25 mouse cellular contexts compared by ENCODE assay signal in the genomic region with DNA sequence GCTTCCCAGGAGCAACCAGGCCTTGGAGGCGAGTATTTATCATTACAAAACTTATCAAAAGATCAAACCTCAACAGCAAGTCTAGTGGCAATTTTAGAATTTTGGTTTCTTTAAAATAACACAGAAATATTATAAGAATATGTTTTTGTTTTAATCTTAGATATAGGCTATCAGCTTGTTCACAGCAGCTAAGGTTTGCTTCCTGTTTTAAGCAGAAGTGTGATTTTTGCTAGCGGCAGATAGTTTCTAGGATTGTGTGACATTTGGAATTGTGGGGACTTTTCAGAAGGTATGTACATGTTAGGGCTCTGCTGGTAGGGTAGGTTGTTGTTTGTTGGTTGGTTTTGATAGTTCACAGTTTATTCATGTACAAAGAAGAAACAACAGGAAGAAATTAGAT. TPM values are rescaled to one million over a fixed set of nuclear protein-coding genes. Genes with fewer than 3 reads are reported as not detected.
DNase-seq lines count a peak whose midpoint lies in the region; ATAC-seq and TF ChIP-seq lines count a peak whose summit lies in the region.
"Had no signal": no experiment of that assay in that cellular context is flagged by ENCODE, and none has a peak within 500 bp of the region (broad histone marks: within the 10 kb centered on the region; RNA-seq: fewer than 3 reads in every experiment).

No protein-coding gene starts in this region.

- WGBS in heart, embryonic 10.5 days = 81% methylated on average over 2 of the region's 2 CpGs
- 47% methylated on average over 2 of the region's 2 CpGs for WGBS in liver, adult 2 months
- WGBS in lung, embryonic 16.5 days = 86% methylated on average over 2 of the region's 2 CpGs
- WGBS in small intestine, adult 2 months = 50% methylated on average over 2 of the region's 2 CpGs

- TF ChIP-seq CTCF in liver, adult 2 months (IDR thresholded peaks at IDR 0.05; ENCODE audit: low read depth, low read length) = no peak
- TF ChIP-seq CTCF in small intestine, adult 2 months (IDR thresholded peaks at IDR 0.05; ENCODE audit: extremely low read depth, insufficient read length, insufficient replicate concordance, low read depth, low read length) = no peak

- 0 out of 2 replicates have a peak overlapping the region, but pooled peaks have one; percentile 37 for H3K27ac ChIP-seq in heart, embryonic 10.5 days
- H3K27ac ChIP-seq in liver, adult 2 months (replicated peaks; ENCODE audit: insufficient read depth, low read depth, low read length) = peak overlapping the region; percentile 49
- H3K27ac ChIP-seq in lung, embryonic 16.5 days (ENCODE audit: low read length) = 0 out of 2 replicates have a peak overlapping the region, but pooled peaks have one; percentile 13
- H3K27ac ChIP-seq in small intestine, adult 2 months (ENCODE audit: insufficient read depth, low read depth, low read length) = peak overlapping the region; percentile 85
- H3K27ac ChIP-seq: embryonic facial prominence, embryonic 10.5 days; embryonic facial prominence, embryonic 12.5 days; forebrain, embryonic 13.5 days; forebrain, embryonic 15.5 days had no signal

- no peak for DNase-seq in heart, embryonic 10.5 days (ENCODE audit: low spot score)
- DNase-seq in heart, adult 9 months (ENCODE audit: low spot score in 2 of 2) = no peak
- DNase-seq in liver, adult 2 months (ENCODE audit: extremely low read depth, low read depth, low spot score) = peak; percentile 57
- DNase-seq in liver = no peak
- DNase-seq in lung, postnatal 25 days (ENCODE audit: low spot score) = no peak
- DNase-seq in urinary bladder, adult 2 months (ENCODE audit: low spot score) = no peak
- DNase-seq: adrenal gland, adult 2 months; adrenal gland, postnatal 10 days; adrenal gland, postnatal 25 days; B cell, adult 2 months; cerebellum, adult 11 months; cerebellum, adult 18-20 months; cerebellum, adult 8-10 months; cerebellum, adult 9-11 months; cerebellum, postnatal 14 days; cerebellum, postnatal 36 days had no signal

- ATAC-seq in lung, embryonic 16.5 days (ENCODE audit: low read depth) = no peak
- ATAC-seq: CD4-positive, CD25-positive, alpha-beta regulatory T cell, adult 4 months; forebrain, embryonic 13.5 days; forebrain, embryonic 15.5 days had no signal

- no peak overlapping the region for H3K4me2 ChIP-seq in lung, embryonic 16.5 days (ENCODE audit: low read depth, low read length)
- H3K4me2 ChIP-seq: embryonic facial prominence, embryonic 12.5 days; forebrain, embryonic 13.5 days; forebrain, embryonic 15.5 days had no signal

- no peaks in the 10 kb centered on the region for H3K27me3 ChIP-seq in heart, embryonic 10.5 days (ENCODE audit: insufficient read depth, poor library complexity, severe bottlenecking)
- H3K27me3 ChIP-seq in liver, adult 2 months (ENCODE audit: control insufficient read depth, insufficient read depth, low read length) = no peaks in the 10 kb centered on the region
- H3K27me3 ChIP-seq in lung, embryonic 16.5 days (ENCODE audit: control insufficient read depth, insufficient read depth, low read depth, low read length) = no peaks in the 10 kb centered on the region
- H3K27me3 ChIP-seq in small intestine, adult 2 months (ENCODE audit: control insufficient read depth, insufficient read depth, low read length) = no peaks in the 10 kb centered on the region
- H3K27me3 ChIP-seq: CH12.LX; embryonic facial prominence, embryonic 12.5 days; forebrain, embryonic 13.5 days; forebrain, embryonic 15.5 days had no signal

- H3K9ac ChIP-seq in liver, adult 2 months (ENCODE audit: low read depth, low read length) = no peak overlapping the region
- no peak overlapping the region for H3K9ac ChIP-seq in lung, embryonic 16.5 days (ENCODE audit: low read length)
- H3K9ac ChIP-seq: embryonic facial prominence, embryonic 12.5 days; forebrain, embryonic 13.5 days; forebrain, embryonic 15.5 days had no signal

- peaks cover 3% of the 10 kb centered on the region for H3K79me2 ChIP-seq in liver, adult 2 months (ENCODE audit: control insufficient read depth, insufficient read depth, low read length)

- H3K4me1 ChIP-seq in heart, embryonic 10.5 days = peaks cover 18% of the 10 kb centered on the region
- H3K4me1 ChIP-seq in liver, adult 2 months (ENCODE audit: control insufficient read depth, insufficient read depth, low read length) = peaks cover 22% of the 10 kb centered on the region
- H3K4me1 ChIP-seq in lung, embryonic 16.5 days (replicated peaks; ENCODE audit: control insufficient read depth, insufficient read depth, low read length) = peaks cover 4% of the 10 kb centered on the region; the same call in 1 of the 2 replicates
- peaks cover 23% of the 10 kb centered on the region for H3K4me1 ChIP-seq in small intestine, adult 2 months (ENCODE audit: control insufficient read depth, insufficient read depth, insufficient read length, low read length)
- H3K4me1 ChIP-seq: forebrain, embryonic 13.5 days had no signal

- no peaks in the 10 kb centered on the region for H3K9me3 ChIP-seq in heart, embryonic 10.5 days
- H3K9me3 ChIP-seq in lung, embryonic 16.5 days (ENCODE audit: control insufficient read depth, low read length) = no peaks in the 10 kb centered on the region
- H3K9me3 ChIP-seq: embryonic facial prominence, embryonic 10.5 days; forebrain, embryonic 13.5 days; forebrain, embryonic 15.5 days; G1E had no signal

- no peaks in the 10 kb centered on the region for H3K36me3 ChIP-seq in heart, embryonic 10.5 days
- H3K36me3 ChIP-seq in liver, adult 2 months (ENCODE audit: control insufficient read depth, insufficient read depth, low read length) = no peaks in the 10 kb centered on the region
- no peaks in the 10 kb centered on the region for H3K36me3 ChIP-seq in lung, embryonic 16.5 days (ENCODE audit: control insufficient read depth, insufficient read depth, low read length)
- no peaks in the 10 kb centered on the region; the same call in 1 of the 2 replicates for H3K36me3 ChIP-seq in small intestine, adult 2 months (ENCODE audit: control insufficient read depth, insufficient read depth, low read length)
- H3K36me3 ChIP-seq: embryonic facial prominence, embryonic 10.5 days; embryonic facial prominence, embryonic 12.5 days; forebrain, embryonic 15.5 days; G1E had no signal

- TF ChIP-seq POLR2A in liver, adult 2 months (IDR thresholded peaks at IDR 0.05; ENCODE audit: extremely low read depth, insufficient read depth, low read length) = no peak
- no peak for TF ChIP-seq POLR2A in small intestine, adult 2 months (IDR thresholded peaks at IDR 0.05; ENCODE audit: low read depth, low read length)

- H3K4me3 ChIP-seq in heart, embryonic 10.5 days = no peak overlapping the region
- peak overlapping the region; percentile 28; the same call in 1 of the 2 replicates for H3K4me3 ChIP-seq in liver, adult 2 months (ENCODE audit: insufficient read depth, low read depth, low read length)
- no peak overlapping the region for H3K4me3 ChIP-seq in lung, embryonic 16.5 days (ENCODE audit: low read length)
- H3K4me3 ChIP-seq in small intestine, adult 2 months (ENCODE audit: low read depth, low read length) = no peak overlapping the region
- H3K4me3 ChIP-seq: embryonic facial prominence, embryonic 10.5 days; embryonic facial prominence, embryonic 12.5 days; forebrain, embryonic 13.5 days; forebrain, embryonic 15.5 days had no signal

RNA-seq across cellular contexts. Expression of gene Ddc, which starts 2.5 kb away (rescaled TPM):
- polyA plus RNA-seq in heart, embryonic 10.5 days (2016; fragmentation: Nextera tagmentation; extraction: Ambion mirVana) = 34.5 and 42.8 TPM in 2 replicates
- total RNA-seq in liver, adult 2 months (2014; rRNA removed) = 56.4 and 67.3 TPM in 2 replicates
- 75.7 and 82.3 TPM in 2 replicates for polyA plus RNA-seq in liver, adult 2 months (2012; rRNA removed)
- 15.9 and 17.7 TPM in 2 replicates for polyA plus RNA-seq in lung, embryonic 16.5 days (2015; fragmentation: Nextera tagmentation; extraction: Ambion mirVana)
- polyA plus RNA-seq in small intestine, adult 2 months (2012; rRNA removed) = 49.0 and 58.4 TPM in 2 replicates
- 3.4 and 4.1 TPM in 2 replicates for polyA plus RNA-seq in urinary bladder, adult 2 months (2012; rRNA removed)

Comparison
In these comparisons a context has a peak if more than half of its experiments do, and no peak if none do; other contexts are left out.
1. H3K27ac ChIP-seq: peak in every context shown above with its lines; median percentile 85 in small intestine, adult 2 months; 49 in liver, adult 2 months; 37 in heart, embryonic 10.5 days; 13 in lung, embryonic 16.5 days.